Mouse (Mus musculus) embryonic facial prominence, embryonic 10.5 days (tissue): ENCODE measurements around the gene Hlcs. TPM values are rescaled to one million over a fixed set of nuclear protein-coding genes. Genes with fewer than 3 reads are reported as not detected.

Experiments
- DNase-seq: peaks from one replicate; pipeline ENCODE4 v3.0.0-alpha.2; 2017; ENCODE audit warnings: low spot score
- H3K27ac ChIP-seq: fragments of 300-500 bp; sonication (generic); replicated peaks from 2 replicates; pipeline ENCODE4 v1.5.1; 2016; ENCODE audit warnings: mild to moderate bottlenecking
- H3K27me3 ChIP-seq: fragments of 300-500 bp; sonication (generic); replicated peaks from 2 replicates; pipeline ENCODE4 v1.6.1; 2016; ENCODE audit warnings: low read depth, mild to moderate bottlenecking; ENCODE audit not compliant: poor library complexity, severe bottlenecking
- H3K36me3 ChIP-seq: fragments of 300-500 bp; sonication (generic); replicated peaks from 2 replicates; pipeline ENCODE4 v1.6.1; 2016; ENCODE audit warnings: mild to moderate bottlenecking, moderate library complexity
- H3K4me1 ChIP-seq: fragments of 300-500 bp; sonication (generic); 2 replicates; pipeline ENCODE4 v1.6.1; 2016
- H3K4me3 ChIP-seq: fragments of 300-500 bp; sonication (generic); 2 replicates; pipeline ENCODE4 v1.5.1; 2016; ENCODE audit warnings: mild to moderate bottlenecking, moderate library complexity
- H3K9me3 ChIP-seq: fragments of 300-500 bp; sonication (generic); 2 replicates; pipeline ENCODE4 v1.6.1; 2016; ENCODE audit warnings: mild to moderate bottlenecking
- WGBS: fragments of 180-500 bp; shearing (Covaris S2); methylation state at CpG from one replicate; pipeline ENCODE4 v1.1.7; 2016; 5-methylcytosine and 5-hydroxymethylcytosine counted together
- polyA plus RNA-seq: library from polyadenylated mRNA; unstranded; fragments of >200 nt; fragmentation: Nextera tagmentation; extraction: Ambion mirVana; gene quantifications from 2 replicates; pipeline ENCODE4 v1.2.1, GENCODE M21; 2016

Gene Hlcs
- polyA plus RNA-seq, 1 experiment from 2014 or later: 12.2 TPM

DNA sequence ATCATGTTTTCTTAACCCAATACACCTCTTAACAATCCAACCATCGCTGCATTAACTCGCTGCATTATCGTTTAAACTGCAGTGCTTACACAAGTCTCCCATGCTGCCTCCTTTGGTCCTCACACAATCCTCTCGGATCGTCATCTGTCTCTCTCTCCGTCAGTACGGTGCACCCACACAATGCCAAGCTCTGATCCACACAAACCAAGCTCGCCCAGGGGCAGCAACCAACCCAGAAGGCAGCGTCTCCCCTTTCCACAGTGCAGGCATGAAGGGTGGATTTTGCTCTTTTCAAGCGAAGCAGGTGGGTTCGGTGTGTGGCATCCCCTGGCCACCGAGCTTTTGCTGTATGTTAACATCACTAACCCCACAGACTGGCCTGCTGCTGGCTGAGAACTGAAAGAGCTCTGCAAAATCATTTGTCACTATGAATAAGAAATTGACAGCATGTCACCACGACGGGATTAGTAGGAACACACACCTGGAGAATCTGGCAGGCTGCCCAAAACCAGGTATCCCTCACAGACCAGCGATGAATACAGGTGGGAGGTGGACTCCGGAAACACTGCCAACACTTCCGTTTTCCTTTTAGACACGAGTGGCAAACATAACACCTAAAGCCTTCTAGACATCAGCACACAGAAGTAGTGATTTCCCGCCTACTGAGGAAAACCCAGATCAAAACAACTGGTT, 52.3 kb downstream of the Hlcs start:
- Histone ChIP-seq H3K27me3 (no peaks in the 10 kb centered on the region), H3K9me3 (no peaks in the 10 kb centered on the region), H3K27ac (no peak overlapping the region), H3K4me1 (peaks cover 10% of the 10 kb centered on the region), H3K36me3 (no peaks in the 10 kb centered on the region), H3K4me3 (no peak overlapping the region)
- 92% methylated on average over 19 of the region's 19 CpGs for WGBS
- no peak for DNase-seq

DNA sequence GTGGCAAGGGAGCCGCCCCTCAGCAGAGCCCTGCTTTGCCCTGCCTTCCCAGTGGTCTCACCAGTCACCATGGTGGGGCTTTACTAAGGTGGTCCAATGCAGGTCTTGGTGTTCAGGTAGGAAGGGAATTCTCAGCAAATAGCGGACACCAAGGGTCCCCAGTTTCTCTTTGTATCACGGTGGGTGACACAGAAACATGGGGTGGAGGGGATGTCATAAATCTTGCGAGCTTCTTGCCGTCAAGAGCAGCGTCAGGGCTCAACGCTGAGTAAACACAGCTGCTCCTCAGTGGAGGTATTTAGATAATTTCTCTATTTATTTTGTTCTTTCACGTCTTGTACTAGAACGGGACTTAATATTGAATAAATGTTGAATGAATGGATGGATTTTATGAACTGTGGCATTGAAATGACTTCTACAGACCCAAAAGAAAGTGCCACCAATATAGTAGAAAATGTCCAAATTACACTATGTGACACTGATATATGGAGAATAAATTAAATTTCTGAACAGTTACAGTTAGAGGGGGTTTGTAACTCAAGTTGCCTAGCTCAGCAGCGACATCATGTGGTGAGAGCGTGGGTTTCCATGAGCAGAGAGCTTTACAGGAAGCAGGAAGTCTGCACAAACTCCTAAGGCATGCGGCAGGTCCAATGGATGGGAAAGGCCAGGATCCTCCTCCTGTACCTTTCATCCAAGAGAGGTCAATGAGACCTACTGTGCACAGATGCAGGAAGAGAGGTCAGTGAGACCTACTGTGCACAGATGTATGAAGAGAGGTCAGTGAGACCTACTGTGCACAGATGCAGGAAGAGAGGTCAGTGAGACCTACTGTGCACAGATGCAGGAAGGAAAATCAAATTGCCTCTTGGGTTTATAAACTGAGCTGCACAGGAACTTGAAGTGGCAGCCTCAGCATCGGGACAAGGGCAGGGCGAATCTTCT, 54.7 kb downstream of the Hlcs start:
- DNase-seq: peak; percentile 83
- Histone ChIP-seq H3K9me3 (no peaks in the 10 kb centered on the region), H3K27ac (no peak overlapping the region), H3K36me3 (no peaks in the 10 kb centered on the region), H3K4me1 (peaks cover 30% of the 10 kb centered on the region), H3K27me3 (peaks cover 1% of the 10 kb centered on the region; the same call in 1 of the 2 replicates), H3K4me3 (no peak overlapping the region)
- WGBS: 70% methylated on average over 14 of the region's 14 CpGs

DNA sequence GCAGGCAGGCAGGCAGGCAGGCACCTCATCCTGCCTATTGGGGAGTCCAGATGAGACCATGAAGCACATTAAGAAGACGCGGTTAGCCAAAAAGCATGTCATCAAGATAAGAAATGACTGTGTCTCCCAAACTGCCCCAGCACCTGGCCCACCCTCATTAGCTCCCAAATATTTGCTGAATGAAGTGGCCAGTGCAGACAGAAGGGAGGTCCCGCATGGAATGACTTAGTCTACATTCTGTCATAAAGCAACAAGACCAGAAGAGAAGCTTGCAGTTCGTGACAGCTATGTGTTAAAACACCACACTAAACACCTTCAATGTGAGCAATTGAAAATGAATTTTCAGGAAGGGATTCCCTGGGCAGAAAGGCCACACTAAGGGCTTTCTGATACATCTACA, 57.8 kb downstream of the Hlcs start:
- no peak overlapping the region for H3K4me3 ChIP-seq
- 0 out of 2 replicates have a peak overlapping the region, but pooled peaks have one; percentile 10 for H3K27ac ChIP-seq
- peaks cover 54% of the 10 kb centered on the region for H3K4me1 ChIP-seq
- H3K36me3 ChIP-seq: no peaks in the 10 kb centered on the region
- no peaks in the 10 kb centered on the region for H3K9me3 ChIP-seq
- H3K27me3 ChIP-seq: peaks cover 18% of the 10 kb centered on the region
- DNase-seq: no peak
- 88% methylated on average over 4 of the region's 4 CpGs for WGBS

- Histone ChIP-seq H3K36me3 (no peaks in the 10 kb centered on the region), H3K4me3 (no peak overlapping the region), H3K27ac (peak overlapping the region; percentile 10), H3K4me1 (peaks cover 60% of the 10 kb centered on the region), H3K9me3 (no peaks in the 10 kb centered on the region), H3K27me3 (peaks cover 18% of the 10 kb centered on the region)
- 91% methylated on average over 6 of the region's 6 CpGs for WGBS
- no peak for DNase-seq
Measured at GRCm38 (mm10) chr16:94255035-94255434, 58.3 kb downstream of the Hlcs start.

- 72% methylated on average over 12 of the region's 12 CpGs for WGBS
- H3K9me3 ChIP-seq: no peaks in the 10 kb centered on the region
- peaks cover 66% of the 10 kb centered on the region for H3K4me1 ChIP-seq
- DNase-seq: no peak
- H3K27me3 ChIP-seq: peaks cover 18% of the 10 kb centered on the region
- no peak overlapping the region for H3K4me3 ChIP-seq
- H3K36me3 ChIP-seq: no peaks in the 10 kb centered on the region
- H3K27ac ChIP-seq: peak overlapping the region; percentile 75
Measured at GRCm38 (mm10) chr16:94254415-94254891, 58.9 kb downstream of the Hlcs start.

GRCm38 (mm10) chr16:94253671-94254414, 59.5 kb downstream of the Hlcs start:
- peak; percentile 57 for DNase-seq
- Histone ChIP-seq H3K4me1 (peaks cover 66% of the 10 kb centered on the region), H3K36me3 (no peaks in the 10 kb centered on the region), H3K27me3 (peaks cover 22% of the 10 kb centered on the region), H3K9me3 (no peaks in the 10 kb centered on the region), H3K27ac (peak overlapping the region; percentile 75), H3K4me3 (0 out of 2 replicates have a peak overlapping the region, but pooled peaks have one; percentile 6)
- WGBS: 54% methylated on average over 24 of the region's 24 CpGs

DNA sequence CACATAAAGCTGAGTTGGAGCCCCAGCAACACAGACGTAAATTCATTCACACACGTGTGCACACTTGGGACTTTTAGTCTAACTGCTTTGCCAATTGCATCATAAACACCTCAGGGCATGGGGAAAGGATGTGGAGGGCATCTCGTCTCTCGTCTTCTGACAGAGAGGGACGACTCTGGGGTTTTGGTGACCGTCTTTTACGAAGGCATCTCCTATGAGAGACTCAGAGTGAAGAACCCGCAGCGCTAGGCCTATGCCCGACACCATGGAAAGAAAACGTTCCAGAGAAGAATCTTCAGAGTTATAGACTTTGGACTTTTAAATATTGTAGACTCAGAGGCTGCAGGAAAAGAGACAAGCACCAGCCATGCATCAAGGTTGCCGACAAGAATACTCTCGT, 61.6 kb downstream of the Hlcs start:
- Histone ChIP-seq H3K27ac (no peak overlapping the region), H3K27me3 (peaks cover 32% of the 10 kb centered on the region), H3K4me3 (no peak overlapping the region), H3K4me1 (peaks cover 66% of the 10 kb centered on the region), H3K9me3 (no peaks in the 10 kb centered on the region), H3K36me3 (no peaks in the 10 kb centered on the region)
- DNase-seq: no peak
- WGBS: 68% methylated on average over 13 of the region's 13 CpGs

DNA sequence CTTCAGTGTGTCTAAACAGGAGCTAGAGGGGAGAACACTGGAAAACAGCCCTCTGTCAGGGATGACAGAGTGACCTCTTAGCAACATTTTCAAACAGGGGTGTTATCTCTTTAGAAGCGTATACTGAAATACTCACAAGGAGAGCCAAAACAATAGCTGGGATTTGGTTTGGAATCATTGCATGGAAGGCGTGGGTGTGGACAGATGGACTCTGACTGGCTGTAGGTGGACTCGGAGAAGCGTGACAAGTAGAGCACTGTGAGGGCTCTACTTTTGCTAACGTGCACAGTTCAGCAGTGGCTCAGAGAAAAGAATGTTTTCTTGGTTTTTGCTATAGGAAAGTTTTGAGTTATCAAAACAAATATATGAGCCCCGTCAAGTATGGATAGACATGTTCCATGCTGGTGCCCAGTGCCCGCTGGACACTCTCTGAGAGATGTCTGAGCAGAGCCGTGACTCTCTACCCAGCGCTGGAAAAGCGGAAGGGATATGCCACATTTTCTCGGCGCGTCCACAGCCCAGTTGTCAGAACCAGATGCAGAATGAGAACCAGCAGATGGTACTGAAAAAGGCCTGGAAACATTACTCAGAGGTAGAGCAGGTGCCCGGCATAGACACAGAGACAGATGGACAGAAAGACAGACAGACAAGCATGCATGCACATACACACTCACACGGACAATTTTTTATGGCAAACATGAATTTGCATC, 62.6 kb downstream of the Hlcs start:
- H3K9me3 ChIP-seq: no peaks in the 10 kb centered on the region
- H3K4me3 ChIP-seq: no peak overlapping the region
- peaks cover 32% of the 10 kb centered on the region for H3K27me3 ChIP-seq
- peaks cover 58% of the 10 kb centered on the region for H3K4me1 ChIP-seq
- no peak for DNase-seq
- 85% methylated on average over 15 of the region's 15 CpGs for WGBS
- H3K27ac ChIP-seq: peak overlapping the region; percentile 73
- no peaks in the 10 kb centered on the region for H3K36me3 ChIP-seq

- no peak overlapping the region for H3K4me3 ChIP-seq
- 39% methylated on average over 12 of the region's 12 CpGs for WGBS
- peak overlapping the region; percentile 73 for H3K27ac ChIP-seq
Measured at GRCm38 (mm10) chr16:94250136-94250535, 63.2 kb downstream of the Hlcs start.

GRCm38 (mm10) chr16:94249666-94250065, 63.7 kb downstream of the Hlcs start:
- Histone ChIP-seq H3K27ac (peak overlapping the region; percentile 73), H3K9me3 (no peaks in the 10 kb centered on the region), H3K4me1 (peaks cover 52% of the 10 kb centered on the region), H3K4me3 (no peak overlapping the region), H3K36me3 (no peaks in the 10 kb centered on the region), H3K27me3 (peaks cover 32% of the 10 kb centered on the region)
- 87% methylated on average over 10 of the region's 10 CpGs for WGBS
- DNase-seq: no peak

More at GRCm38 (mm10) chr16:94250136-94250535, 63.2 kb downstream of the Hlcs start:
- no peaks in the 10 kb centered on the region for H3K36me3 ChIP-seq
- H3K9me3 ChIP-seq: no peaks in the 10 kb centered on the region
- H3K4me1 ChIP-seq: peaks cover 52% of the 10 kb centered on the region
- peak; percentile 64 for DNase-seq
- peaks cover 32% of the 10 kb centered on the region for H3K27me3 ChIP-seq

DNA sequence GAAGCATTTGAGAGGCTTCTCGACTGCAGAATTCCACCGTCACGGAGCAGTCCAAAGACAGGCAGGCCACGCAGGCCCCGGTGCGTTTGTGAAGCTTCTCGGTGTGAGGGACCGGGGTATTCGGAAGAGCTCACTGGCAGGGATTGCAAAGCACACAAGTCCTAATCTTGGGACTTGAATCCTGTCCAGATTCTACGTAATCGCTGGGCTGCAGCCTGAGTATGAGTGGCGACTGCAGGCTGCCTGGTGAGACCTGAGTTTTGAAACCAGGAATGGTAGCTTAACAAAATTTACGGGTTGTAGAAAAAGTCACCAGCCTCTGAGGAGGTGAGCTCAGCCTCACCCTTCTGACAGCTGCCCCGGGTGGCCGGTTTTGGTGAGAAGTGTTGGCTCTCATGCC, 64.7 kb downstream of the Hlcs start:
- Histone ChIP-seq H3K4me3 (no peak overlapping the region), H3K9me3 (no peaks in the 10 kb centered on the region), H3K4me1 (peaks cover 49% of the 10 kb centered on the region), H3K27ac (no peak overlapping the region), H3K36me3 (no peaks in the 10 kb centered on the region), H3K27me3 (peaks cover 32% of the 10 kb centered on the region)
- WGBS: 91% methylated on average over 15 of the region's 15 CpGs
- DNase-seq: no peak
